Comparison of ENCODE assay signal across 8 mouse cellular contexts in the genomic region with DNA sequence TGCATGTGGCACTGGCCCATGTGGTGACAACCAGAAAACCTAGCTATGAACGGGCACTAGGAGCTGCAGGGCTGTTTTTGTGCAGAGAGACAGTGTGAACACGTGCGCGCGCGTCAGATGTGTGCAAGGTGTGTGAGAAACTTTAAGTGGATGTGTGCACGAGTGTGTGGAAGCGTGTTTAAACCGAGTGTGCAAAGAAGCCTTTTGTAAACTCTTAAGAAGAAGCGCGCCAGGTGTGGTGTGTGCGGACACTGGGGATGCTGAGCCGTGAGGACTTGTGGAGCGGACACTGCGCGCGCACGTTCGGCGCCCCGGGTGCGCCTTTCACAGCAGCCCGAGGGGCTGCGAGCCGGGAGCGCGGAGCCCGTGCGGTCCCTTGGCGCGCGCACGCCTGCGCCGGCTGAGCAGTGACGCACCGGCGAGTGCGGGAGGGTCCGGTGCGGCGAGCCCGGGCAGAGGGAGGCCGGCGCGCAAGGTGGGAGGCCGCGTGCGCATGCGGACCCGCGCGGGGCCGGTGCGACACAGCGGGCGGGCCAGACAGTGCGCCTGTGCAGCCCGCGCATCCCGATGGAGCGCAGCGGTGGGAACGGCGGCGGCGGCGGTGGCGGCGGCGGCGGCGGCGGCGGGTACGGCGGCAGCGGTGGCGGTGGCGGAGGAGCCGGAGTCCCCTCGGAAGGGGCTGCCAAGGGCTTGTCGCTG. TPM values are rescaled to one million over a fixed set of nuclear protein-coding genes. Genes with fewer than 3 reads are reported as not detected.
DNase-seq lines count a peak whose midpoint lies in the region; ATAC-seq and TF ChIP-seq lines count a peak whose summit lies in the region.

A gene (plus strand): TSS at position 443 of the 699 bp plus-strand sequence.

- no peak for TF ChIP-seq CTCF in layer of hippocampus, adult 2 months (conservative IDR thresholded peaks at IDR 0.05)

- no peak within 1 kb of the TSS for H3K27ac ChIP-seq in kidney, embryonic 16.5 days (ENCODE audit: low read length)
- H3K27ac ChIP-seq in forebrain, embryonic 16.5 days (ENCODE audit: low read length), result peak within 1 kb of the TSS; percentile 18; the same call in 1 of the 2 replicates
- H3K27ac ChIP-seq in layer of hippocampus, adult 2 months, result peak within 1 kb of the TSS; percentile 82
- no peak within 1 kb of the TSS for H3K27ac ChIP-seq in lung, embryonic 16.5 days (ENCODE audit: low read length)

- H3K4me1 ChIP-seq in kidney, embryonic 16.5 days (ENCODE audit: insufficient read depth, low read length), result no peaks in the 10 kb centered on the region
- H3K4me1 ChIP-seq in forebrain, embryonic 16.5 days (replicated peaks; ENCODE audit: control insufficient read depth, insufficient read depth, low read length), result peaks cover 2% of the 10 kb centered on the region; the same call in 1 of the 2 replicates
- H3K4me1 ChIP-seq in lung, embryonic 16.5 days (replicated peaks; ENCODE audit: control insufficient read depth, insufficient read depth, low read length), result no peaks in the 10 kb centered on the region

- H3K27me3 ChIP-seq in kidney, embryonic 16.5 days (ENCODE audit: insufficient read depth, low read length), result peaks cover 39% of the 10 kb centered on the region; the same call in 1 of the 2 replicates
- no peaks in the 10 kb centered on the region for H3K27me3 ChIP-seq in forebrain, embryonic 16.5 days (replicated peaks; ENCODE audit: control insufficient read depth, insufficient read depth, low read length)
- peaks cover 12% of the 10 kb centered on the region for H3K27me3 ChIP-seq in lung, embryonic 16.5 days (ENCODE audit: control insufficient read depth, insufficient read depth, low read depth, low read length)

- no peak within 1 kb of the TSS; the same call in 1 of the 2 replicates for H3K9ac ChIP-seq in kidney, embryonic 16.5 days (replicated peaks; ENCODE audit: low read length)
- H3K9ac ChIP-seq in forebrain, embryonic 16.5 days (replicated peaks; ENCODE audit: low read depth, low read length), result peak within 1 kb of the TSS; percentile 63
- H3K9ac ChIP-seq in lung, embryonic 16.5 days (ENCODE audit: low read length), result peak within 1 kb of the TSS; percentile 19; the same call in 1 of the 2 replicates

- WGBS in kidney, embryonic 16.5 days, result 25% methylated on average over 42 of the region's 83 CpGs
- 14% methylated on average over 33 of the region's 83 CpGs for WGBS in forebrain, embryonic 16.5 days
- 14% methylated on average over 34 of the region's 83 CpGs for WGBS in lung, embryonic 16.5 days

- 0 out of 2 replicates have a peak, but pooled peaks cover 2% of the 10 kb centered on the region for H3K9me3 ChIP-seq in kidney, embryonic 16.5 days (ENCODE audit: low read length)
- H3K9me3 ChIP-seq in forebrain, embryonic 16.5 days (ENCODE audit: control insufficient read depth, low read length), result no peaks in the 10 kb centered on the region
- no peaks in the 10 kb centered on the region for H3K9me3 ChIP-seq in lung, embryonic 16.5 days (ENCODE audit: control insufficient read depth, low read length)

- peak; percentile 89 for ATAC-seq in kidney, embryonic 16.5 days (ENCODE audit: low FRiP score, low TSS enrichment)
- ATAC-seq in forebrain, embryonic 16.5 days, result peak; percentile 93
- peak; percentile 57 for ATAC-seq in lung, embryonic 16.5 days (ENCODE audit: low read depth)
- ATAC-seq in monocyte, adult 5-6 weeks (replicated peaks; ENCODE audit: insufficient number of reproducible peaks, low FRiP score, low TSS enrichment, poor library complexity, severe bottlenecking), result no peak

- peak within 1 kb of the TSS; percentile 91 for H3K4me2 ChIP-seq in kidney, embryonic 16.5 days (replicated peaks; ENCODE audit: low read depth, low read length)
- H3K4me2 ChIP-seq in forebrain, embryonic 16.5 days (ENCODE audit: low read length), result peak within 1 kb of the TSS; percentile 61
- H3K4me2 ChIP-seq in lung, embryonic 16.5 days (ENCODE audit: low read depth, low read length), result peak within 1 kb of the TSS; percentile 95

- no peaks in the 10 kb centered on the region for H3K36me3 ChIP-seq in kidney, embryonic 16.5 days (ENCODE audit: insufficient read depth, low read length)
- H3K36me3 ChIP-seq in forebrain, embryonic 16.5 days (ENCODE audit: control insufficient read depth, insufficient read depth), result no peaks in the 10 kb centered on the region
- H3K36me3 ChIP-seq in lung, embryonic 16.5 days (ENCODE audit: control insufficient read depth, insufficient read depth, low read length), result no peaks in the 10 kb centered on the region

- H3K4me3 ChIP-seq in kidney, embryonic 16.5 days (ENCODE audit: low read length), result peak within 1 kb of the TSS; percentile 58
- H3K4me3 ChIP-seq in forebrain, embryonic 16.5 days (replicated peaks; ENCODE audit: low read length), result peak within 1 kb of the TSS; percentile 66
- peak within 1 kb of the TSS; percentile 64 for H3K4me3 ChIP-seq in layer of hippocampus, adult 2 months
- peak within 1 kb of the TSS; percentile 56 for H3K4me3 ChIP-seq in lung, embryonic 16.5 days (ENCODE audit: low read length)

- DNase-seq in kidney, postnatal 25 days, result no peak
- DNase-seq in cerebellum, adult 11 months, result peak; percentile 54
- DNase-seq in layer of hippocampus, adult 2 months (ENCODE audit: low spot score in 2 of 2), result peak; percentile 39 to 48
- DNase-seq in right cerebral cortex, postnatal 14 days, result peak; percentile 63

RNA-seq across cellular contexts. Expression of the gene that starts here (rescaled TPM):
- polyA plus RNA-seq in kidney, embryonic 16.5 days (2015; fragmentation: Nextera tagmentation; extraction: Ambion mirVana), result 2.4 and 2.8 TPM in 2 replicates
- 15.5 and 22.0 TPM in 2 replicates for polyA plus RNA-seq in forebrain, embryonic 16.5 days (2015; fragmentation: Nextera tagmentation; extraction: Ambion mirVana)
- total RNA-seq in layer of hippocampus, adult 2 months (2021), result 100 to 1,000 TPM in 1 of 2 experiments, 10 to 100 TPM in 1; 98.8 to 117 TPM
- polyA plus RNA-seq in lung, embryonic 16.5 days (2015; fragmentation: Nextera tagmentation; extraction: Ambion mirVana), result 1.3 and 2.0 TPM in 2 replicates
- not detected in 3 replicates for total RNA-seq in monocyte, adult 5-6 weeks (2017)

Comparison
In these comparisons a context has a peak if more than half of its experiments do, and no peak if none do; other contexts are left out.
1. RNA of the gene that starts here (total RNA-seq): 98.8 to 117 TPM in layer of hippocampus, adult 2 months; not detected in monocyte, adult 5-6 weeks; every median in the first group is over 10 times any median in the second.
2. H3K27ac ChIP-seq: peak in forebrain, embryonic 16.5 days (single experiment) and layer of hippocampus, adult 2 months (single experiment); none in kidney, embryonic 16.5 days (single experiment) and lung, embryonic 16.5 days (single experiment).
3. DNase-seq: peak in cerebellum, adult 11 months (single experiment), layer of hippocampus, adult 2 months (2 of 2) and right cerebral cortex, postnatal 14 days (single experiment); none in kidney, postnatal 25 days (0 of 2).
4. Peak in every context shown above with its lines, with median percentiles within 50 percentile points of each other: H3K4me2 ChIP-seq and H3K4me3 ChIP-seq.